Mouse (Mus musculus) limb, embryonic 12.5 days (tissue): ENCODE measurements at regions not wholly inside any gene's neighbourhood (a gene's known extent, or its start where the extent isn't known, plus 50 kb on each side); places are given as distances from the start of the nearest gene placed in this dataset.
"Not testable (repeated sequence)": the region's sequence is repeated elsewhere in the genome, so short reads cannot be mapped to it uniquely, and the experiment has no call there.

Experiments
- ATAC-seq: fragments of 200-750 bp; cut with Nextera tagmentation; 2 replicates; pipeline ENCODE4 v1.8.0; 2017; ENCODE audit warnings: low read depth, moderate TSS enrichment; ENCODE audit not compliant: insufficient number of reproducible peaks, insufficient read depth, low FRiP score, low TSS enrichment
- H3K27ac ChIP-seq: fragments of 300-500 bp; sonication (generic); 2 replicates; pipeline ENCODE4 v1.5.1; 2016; ENCODE audit warnings: mild to moderate bottlenecking, moderate library complexity
- H3K27me3 ChIP-seq: fragments of 300-500 bp; sonication (generic); 2 replicates; pipeline ENCODE4 v1.6.1; 2016; ENCODE audit warnings: mild to moderate bottlenecking, moderate library complexity
- H3K36me3 ChIP-seq: fragments of 300-500 bp; sonication (generic); 2 replicates; pipeline ENCODE4 v1.6.1; 2016; ENCODE audit warnings: mild to moderate bottlenecking, moderate library complexity
- H3K4me1 ChIP-seq: fragments of 300-500 bp; sonication (generic); replicated peaks from 2 replicates; pipeline ENCODE4 v1.6.1; 2016
- H3K4me2 ChIP-seq: fragments of 300-500 bp; sonication (generic); 2 replicates; pipeline ENCODE4 v1.6.1; 2016; ENCODE audit warnings: mild to moderate bottlenecking, moderate library complexity
- H3K4me3 ChIP-seq: fragments of 300-500 bp; sonication (generic); replicated peaks from 2 replicates; pipeline ENCODE4 v1.5.1; 2016; ENCODE audit warnings: mild to moderate bottlenecking
- H3K9ac ChIP-seq: fragments of 300-500 bp; sonication (generic); replicated peaks from 2 replicates; pipeline ENCODE4 v1.6.1; 2016; ENCODE audit warnings: mild to moderate bottlenecking, moderate library complexity
- H3K9me3 ChIP-seq: fragments of 300-500 bp; sonication (generic); 2 replicates; pipeline ENCODE4 v1.6.1; 2016; ENCODE audit warnings: mild to moderate bottlenecking, moderate library complexity
- WGBS: fragments of 180-500 bp; shearing (Covaris S2); methylation state at CpG from one replicate; pipeline ENCODE4 v1.1.7; 2016; 5-methylcytosine and 5-hydroxymethylcytosine counted together

DNA sequence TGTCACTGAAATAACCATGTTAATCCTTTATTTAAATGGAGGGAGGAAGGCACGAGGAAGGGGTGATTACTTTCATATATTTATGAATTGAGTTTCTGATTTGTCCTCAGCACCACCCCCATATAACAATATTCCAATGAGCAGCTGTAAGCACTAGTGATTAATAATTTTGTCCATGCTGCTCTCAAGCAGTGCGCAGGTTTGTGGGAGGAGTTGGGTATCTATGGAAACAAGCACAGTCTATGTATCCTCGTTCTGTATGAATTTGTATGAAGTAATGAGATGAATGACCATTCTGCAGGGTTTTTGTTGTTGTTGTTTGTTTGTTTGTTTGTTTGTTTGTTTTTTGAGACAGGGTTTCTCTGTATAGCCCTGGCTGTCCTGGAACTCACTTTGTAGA, 310.6 kb downstream of the Lrrc3b start:
- no peaks in the 10 kb centered on the region for H3K27me3 ChIP-seq
- 82% methylated on average over 3 of the region's 3 CpGs for WGBS
- no peak overlapping the region for H3K9ac ChIP-seq
- H3K9me3 ChIP-seq = no peaks in the 10 kb centered on the region
- H3K4me2 ChIP-seq = no peak overlapping the region
- no peaks in the 10 kb centered on the region for H3K4me1 ChIP-seq
- H3K27ac ChIP-seq = no peak overlapping the region
- ATAC-seq = no peak
- no peak overlapping the region for H3K4me3 ChIP-seq
- H3K36me3 ChIP-seq = no peaks in the 10 kb centered on the region

DNA sequence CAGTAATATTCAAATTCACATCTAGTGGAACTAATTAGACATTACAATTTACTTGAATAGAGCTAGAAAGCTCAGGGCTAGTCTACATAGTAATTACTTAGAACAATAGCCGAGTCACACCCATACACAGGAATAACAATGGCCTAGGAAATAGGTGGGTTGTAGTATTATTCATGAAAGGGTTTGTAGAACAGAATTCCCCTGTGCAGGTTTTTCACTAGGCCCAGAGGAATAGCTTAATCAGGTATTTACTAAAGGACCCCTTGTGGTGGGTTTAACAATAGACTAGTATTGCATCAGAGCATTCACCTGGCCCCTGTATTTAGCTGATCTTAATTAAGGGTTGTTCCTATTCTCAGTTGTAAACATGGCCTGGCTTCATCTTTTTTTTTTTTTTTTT, 297.9 kb downstream of the Lrrc3b start:
- WGBS = 89% methylated on average over 1 of the region's 1 CpGs
- H3K4me1 ChIP-seq, H3K4me2 ChIP-seq, ATAC-seq, H3K27me3 ChIP-seq, H3K9me3 ChIP-seq, H3K4me3 ChIP-seq, H3K27ac ChIP-seq, H3K36me3 ChIP-seq, H3K9ac ChIP-seq: not testable (repeated sequence)

DNA sequence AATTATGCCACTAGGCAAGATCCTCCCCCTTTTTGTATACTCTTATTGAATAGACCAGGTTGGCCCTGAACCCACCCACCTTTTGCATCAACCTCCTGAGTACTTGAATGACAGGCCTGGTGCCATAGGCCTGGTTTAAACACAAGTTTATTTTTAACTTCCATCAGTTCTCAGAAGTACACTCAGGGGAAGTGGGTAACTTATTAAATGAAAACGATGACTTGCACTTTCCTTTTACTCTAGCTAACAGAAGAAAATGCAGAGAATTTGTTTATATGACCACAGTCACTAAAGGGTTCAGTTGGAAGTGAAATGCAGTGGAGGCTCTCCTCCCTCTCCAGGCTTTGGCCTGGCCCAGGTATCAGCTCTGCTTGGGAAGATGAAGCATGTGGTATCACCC, 295.9 kb downstream of the Lrrc3b start:
- no peak for ATAC-seq
- H3K36me3 ChIP-seq = no peaks in the 10 kb centered on the region

DNA sequence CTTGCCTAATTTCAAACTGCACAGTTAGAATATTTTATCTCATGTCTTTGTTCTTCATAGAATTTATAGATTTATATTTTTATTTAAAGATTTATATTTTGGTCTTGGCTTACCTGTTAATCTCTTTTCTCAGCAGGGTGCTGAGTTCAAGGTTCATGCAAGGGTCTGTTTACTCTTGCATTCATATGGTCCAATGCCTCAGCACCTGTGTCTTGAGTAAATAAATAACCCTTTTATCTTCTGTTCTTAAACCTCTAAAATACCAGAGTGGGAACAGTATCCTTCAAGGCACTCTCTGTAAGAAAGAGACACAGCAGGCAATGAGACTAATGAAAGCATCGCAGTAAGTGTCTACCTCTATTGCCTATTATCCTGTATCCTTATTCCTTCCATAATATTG, 290.3 kb downstream of the Lrrc3b start:
- WGBS = 93% methylated on average over 1 of the region's 1 CpGs
- Histone ChIP-seq H3K4me1 (no peaks in the 10 kb centered on the region), H3K4me2 (no peak overlapping the region), H3K36me3 (no peaks in the 10 kb centered on the region), H3K27ac (no peak overlapping the region), H3K9ac (no peak overlapping the region), H3K4me3 (no peak overlapping the region), H3K27me3 (no peaks in the 10 kb centered on the region), H3K9me3 (no peaks in the 10 kb centered on the region)
- ATAC-seq = no peak

More for the DNA sequence above, 295.9 kb downstream of the Lrrc3b start:
- Histone ChIP-seq H3K9me3 (no peaks in the 10 kb centered on the region), H3K4me3 (no peak overlapping the region), H3K4me2 (no peak overlapping the region), H3K4me1 (no peaks in the 10 kb centered on the region), H3K9ac (no peak overlapping the region), H3K27me3 (no peaks in the 10 kb centered on the region), H3K27ac (no peak overlapping the region)
- 89% methylated on average over 1 of the region's 1 CpGs for WGBS
